Mouse (Mus musculus) spleen, adult 18-20 months (tissue): ENCODE results near the gene Pnmal1.

Source experiments
- DNase-seq, 2 experiments: peaks; one replicate each; pipeline ENCODE4 v3.0.0; 2022; ENCODE audit warnings: mixed read lengths in 2 of 2

The Pnmal1 gene

DNA sequence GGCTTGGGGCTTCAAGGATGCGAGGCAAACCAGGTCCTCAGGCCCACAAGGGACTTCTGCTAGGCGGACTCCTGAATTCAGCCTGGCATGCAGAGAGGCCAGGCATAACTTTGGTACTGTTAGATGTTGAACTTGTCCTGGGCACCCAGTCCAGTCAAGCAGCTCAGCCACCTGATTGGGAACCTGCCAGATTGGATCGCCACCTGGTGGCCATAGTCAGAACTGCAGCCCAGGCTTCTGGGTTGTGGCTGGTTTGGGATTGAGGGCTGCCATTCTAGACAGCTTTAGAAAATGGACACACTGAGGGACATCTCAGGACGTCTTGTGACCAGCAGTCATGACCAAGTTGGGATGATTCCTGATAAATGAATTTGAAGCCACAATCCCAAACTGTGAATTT, 40.2 kb downstream of the Pnmal1 start:
- peak; percentile 68 to 86 for DNase-seq

DNA sequence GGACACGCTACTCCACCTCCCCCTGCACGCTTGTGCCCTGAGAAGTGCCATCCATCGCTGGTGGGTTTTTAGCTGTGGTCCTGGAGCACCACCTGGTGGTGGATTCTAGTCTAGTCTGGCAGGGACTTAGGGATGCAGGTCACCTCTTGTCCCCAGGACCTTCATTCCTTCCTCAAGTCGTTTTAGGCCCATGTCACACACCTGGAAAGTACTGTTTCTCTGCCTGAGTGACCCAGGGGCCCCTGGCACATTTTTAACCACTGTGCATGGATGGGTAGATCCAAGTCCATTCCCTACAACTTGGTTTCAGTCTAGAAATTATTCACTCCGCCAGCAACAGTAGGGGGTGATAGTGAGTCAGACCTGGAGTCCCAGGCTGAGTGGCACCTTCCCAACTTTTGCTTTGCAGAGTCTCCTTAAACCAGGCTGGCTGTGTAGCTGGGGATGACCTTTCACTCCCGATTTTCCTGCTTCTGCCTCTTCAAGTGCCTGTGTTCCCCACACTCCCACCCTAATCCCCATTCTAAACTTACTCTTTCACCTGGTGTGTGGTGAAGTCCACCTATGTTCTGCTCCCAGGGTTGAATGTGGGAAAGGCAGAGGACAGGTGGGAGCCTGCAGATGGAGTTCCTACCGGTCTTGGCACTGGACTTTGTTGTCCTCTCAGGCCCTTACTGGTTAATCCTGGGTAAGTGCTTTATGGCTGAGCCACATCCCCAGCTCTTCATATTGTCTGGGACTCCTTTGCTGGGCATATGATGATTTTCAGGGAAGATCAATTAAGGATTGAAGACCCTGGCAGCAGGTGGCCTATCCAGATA, 43.1 kb downstream of the Pnmal1 start:
- DNase-seq, result peak; percentile 54 to 79

- DNase-seq, result no peak
Observed at GRCm38 (mm10) chr7:17003230-17003960, 43.9 kb downstream of the Pnmal1 start.

- DNase-seq, result no peak
Observed at GRCm38 (mm10) chr7:17004716-17005115, 45.2 kb downstream of the Pnmal1 start.

DNA sequence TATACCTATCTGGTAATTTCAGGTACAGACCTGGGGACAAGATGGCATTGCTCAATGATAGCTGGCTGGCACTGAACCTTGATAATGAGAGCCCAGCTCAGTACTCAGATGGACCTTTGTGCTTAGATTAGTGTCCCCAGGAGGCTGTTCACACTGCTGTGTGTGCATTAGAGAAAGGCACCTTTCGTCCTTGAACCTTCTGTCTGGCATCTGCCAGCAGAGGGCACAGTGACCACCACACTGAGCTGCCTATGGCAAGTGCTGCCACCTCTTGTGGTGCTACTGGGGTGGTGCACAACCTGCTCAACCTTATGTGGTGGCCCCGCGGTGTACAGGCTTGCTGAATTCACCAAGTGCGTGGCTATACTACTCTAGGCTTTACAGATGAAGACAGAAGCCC, 47.8 kb downstream of the Pnmal1 start:
- no peak for DNase-seq

- DNase-seq, result no peak
Observed at GRCm38 (mm10) chr7:17009326-17010009, 50.0 kb downstream of the Pnmal1 start.

- DNase-seq, result no peak
Observed at GRCm38 (mm10) chr7:17010010-17010347, 50.5 kb downstream of the Pnmal1 start.

DNA sequence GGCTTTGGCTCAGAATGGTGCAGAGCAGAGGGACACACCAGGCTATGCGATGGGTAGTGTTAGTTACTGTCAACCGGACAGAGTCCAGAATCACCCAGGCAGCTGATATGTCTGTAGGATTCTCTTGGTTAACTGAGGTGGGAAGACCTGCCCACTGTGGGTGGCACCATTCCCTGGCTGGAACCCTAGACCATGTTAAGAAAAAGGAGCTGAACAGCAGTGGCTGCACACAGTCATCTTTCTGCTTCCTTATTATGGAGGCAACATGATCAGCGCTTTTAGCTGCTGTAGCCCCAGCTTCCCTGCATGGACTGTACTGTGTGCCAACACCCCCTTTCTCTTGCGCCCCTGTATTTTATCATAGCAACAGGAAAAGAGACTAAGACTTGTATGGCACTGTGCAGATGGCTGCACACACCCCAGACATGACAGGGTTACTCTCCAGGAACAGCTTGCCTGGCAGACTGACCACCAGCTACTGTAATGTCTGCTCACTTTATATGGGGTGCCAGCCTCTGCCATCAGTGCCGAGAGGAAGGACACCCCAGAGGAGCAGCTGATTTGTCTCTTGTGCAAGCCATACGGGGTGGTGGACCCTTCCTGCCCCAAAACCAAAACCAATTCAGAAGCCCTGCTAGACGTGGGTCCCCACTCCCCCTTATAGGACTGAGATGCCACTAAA, 52.6 kb downstream of the Pnmal1 start:
- DNase-seq, result no peak
